Mouse (Mus musculus): Measurements from ENCODE around the gene Gm5134. TPM values are rescaled to one million over a fixed set of nuclear protein-coding genes. Genes with fewer than 3 reads are reported as not detected.

The Gm5134 gene
- total and polyA plus RNA-seq, 3 experiments = not detected

DNA sequence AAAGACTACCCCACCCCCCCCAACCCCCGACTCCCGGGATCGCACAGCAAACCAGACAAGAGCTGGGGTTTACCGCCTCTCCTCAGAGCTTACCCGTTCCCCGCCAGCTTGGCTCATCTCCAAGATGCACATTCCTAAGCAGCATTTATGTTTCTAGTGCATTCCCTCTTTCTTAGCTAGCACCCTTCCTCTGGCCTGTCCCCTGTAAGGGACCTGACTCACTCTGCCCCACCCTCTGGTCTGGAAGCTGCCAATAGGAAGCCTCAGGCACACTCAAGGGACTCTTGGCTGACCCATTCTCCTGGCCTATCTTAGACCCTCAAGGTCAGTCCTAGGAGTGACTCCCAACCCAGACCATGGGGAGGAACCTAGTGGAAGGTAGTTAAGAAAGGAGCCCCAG lies 24.0 kb upstream of the Gm5134 start:
- H3K79me2 ChIP-seq (replicated peaks; ENCODE audit: control insufficient read depth, insufficient read depth, low read length) = no peaks in the 10 kb centered on the region
- H3K36me3 ChIP-seq (ENCODE audit: control insufficient read depth, insufficient read depth, low read length) = no peaks in the 10 kb centered on the region
- H3K4me3 ChIP-seq = no peak overlapping the region
- intact Hi-C loops (cut with DNase I) = no loop called here
- no peak overlapping the region for H3K9ac ChIP-seq (ENCODE audit: low read depth, low read length)
- no peaks in the 10 kb centered on the region for H3K27me3 ChIP-seq (ENCODE audit: control insufficient read depth, insufficient read depth, low read length)
- H3K27ac ChIP-seq = no peak overlapping the region
- WGBS = 35% methylated on average over 6 of the region's 6 CpGs
- DNase-seq = peak in 1 of 2 experiments; percentile 23
- H3K4me1 ChIP-seq (ENCODE audit: control insufficient read depth, insufficient read depth, low read length) = peaks cover 10% of the 10 kb centered on the region
- TF ChIP-seq POLR2A (IDR thresholded peaks at IDR 0.05; ENCODE audit: insufficient read depth, low read depth, low read length) = no peak
- TF ChIP-seq CTCF (IDR thresholded peaks at IDR 0.05) = no peak
- no peak for TF ChIP-seq EP300 (IDR thresholded peaks at IDR 0.05; ENCODE audit: insufficient read depth, low read depth, low read length)

DNA sequence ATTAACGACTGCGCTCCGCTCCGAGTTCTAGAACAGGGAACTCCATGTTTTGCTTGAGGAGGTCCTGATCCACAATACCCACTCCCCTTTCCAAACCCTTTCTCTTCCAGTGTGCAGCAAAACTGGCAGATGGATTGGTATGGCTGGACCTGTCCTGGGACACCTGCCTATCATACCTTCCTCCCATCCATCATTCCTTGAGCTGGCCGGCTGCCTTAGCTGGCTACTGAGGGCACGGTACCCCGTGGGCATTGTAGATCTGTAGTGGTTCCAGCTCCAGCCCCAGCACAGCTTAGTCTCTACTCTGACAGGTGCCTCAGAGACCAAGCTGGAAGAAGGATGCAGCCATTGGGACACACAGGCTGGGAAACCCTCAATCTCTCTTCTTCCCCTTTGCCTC lies 23.0 kb upstream of the Gm5134 start:
- TF ChIP-seq CTCF (IDR thresholded peaks at IDR 0.05) = no peak
- no peak for TF ChIP-seq EP300 (IDR thresholded peaks at IDR 0.05; ENCODE audit: insufficient read depth, low read depth, low read length)
- TF ChIP-seq POLR2A (IDR thresholded peaks at IDR 0.05; ENCODE audit: insufficient read depth, low read depth, low read length) = no peak
- Histone ChIP-seq H3K4me1 (ENCODE audit: control insufficient read depth, insufficient read depth, low read length) (peaks cover 12% of the 10 kb centered on the region), H3K36me3 (ENCODE audit: control insufficient read depth, insufficient read depth, low read length) (no peaks in the 10 kb centered on the region), H3K27me3 (ENCODE audit: control insufficient read depth, insufficient read depth, low read length) (no peaks in the 10 kb centered on the region), H3K79me2 (replicated peaks; ENCODE audit: control insufficient read depth, insufficient read depth, low read length) (no peaks in the 10 kb centered on the region), H3K4me3 (no peak overlapping the region), H3K9ac (ENCODE audit: low read depth, low read length) (no peak overlapping the region), H3K27ac (no peak overlapping the region)
- 47% methylated on average over 7 of the region's 7 CpGs for WGBS
- no peak for DNase-seq
- intact Hi-C loops (cut with DNase I) = no loop called here

DNA sequence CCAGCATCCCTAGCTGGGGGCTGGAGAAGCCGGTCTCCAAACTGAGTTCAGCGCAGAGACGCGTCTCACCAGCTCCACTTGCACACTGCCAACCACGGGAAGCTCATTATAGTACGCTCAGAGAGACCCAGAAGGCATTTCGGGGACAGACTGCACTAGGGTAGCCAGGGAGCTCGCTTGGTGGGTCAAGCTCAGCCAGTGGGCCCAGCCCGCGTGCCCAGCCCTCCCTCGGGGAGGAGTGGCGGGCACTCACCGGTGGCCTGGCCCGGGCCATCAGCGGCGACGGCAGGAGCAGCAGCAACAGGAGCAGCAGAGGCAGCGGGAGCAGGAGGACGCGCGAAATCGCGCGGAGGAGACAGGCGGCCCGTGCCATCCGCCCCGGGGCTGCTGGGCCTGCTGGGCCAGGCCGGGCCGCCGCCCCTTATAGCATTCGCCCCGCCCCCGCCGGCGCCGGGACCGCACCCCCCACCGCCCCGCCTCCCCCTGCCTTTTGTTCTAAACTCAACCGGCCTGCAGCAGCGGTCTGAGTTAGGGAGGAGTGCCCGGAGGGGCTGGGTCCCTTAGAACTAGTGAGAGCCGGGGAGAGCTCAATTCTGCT lies 22.1 kb upstream of the Gm5134 start:
- 1% methylated on average over 36 of the region's 44 CpGs for WGBS
- no peaks in the 10 kb centered on the region for H3K36me3 ChIP-seq (ENCODE audit: control insufficient read depth, insufficient read depth, low read length)
- H3K79me2 ChIP-seq (replicated peaks; ENCODE audit: control insufficient read depth, insufficient read depth, low read length) = no peaks in the 10 kb centered on the region
- H3K4me1 ChIP-seq (ENCODE audit: control insufficient read depth, insufficient read depth, low read length) = peaks cover 12% of the 10 kb centered on the region
- no peaks in the 10 kb centered on the region for H3K27me3 ChIP-seq (ENCODE audit: control insufficient read depth, insufficient read depth, low read length)
- peak; percentile 80 to 81 for DNase-seq
- TF ChIP-seq CTCF (IDR thresholded peaks at IDR 0.05) (no peak), POLR2A (IDR thresholded peaks at IDR 0.05; ENCODE audit: insufficient read depth, low read depth, low read length) (peak; percentile 32; the same call in 1 of the 2 replicates), EP300 (IDR thresholded peaks at IDR 0.05; ENCODE audit: insufficient read depth, low read depth, low read length) (no peak)
- peak overlapping the region; percentile 95 for H3K9ac ChIP-seq (ENCODE audit: low read depth, low read length)
- H3K4me3 ChIP-seq = peak overlapping the region; percentile 82
- H3K27ac ChIP-seq = peak overlapping the region; percentile 78
- intact Hi-C loops (cut with DNase I) = no loop called here

DNA sequence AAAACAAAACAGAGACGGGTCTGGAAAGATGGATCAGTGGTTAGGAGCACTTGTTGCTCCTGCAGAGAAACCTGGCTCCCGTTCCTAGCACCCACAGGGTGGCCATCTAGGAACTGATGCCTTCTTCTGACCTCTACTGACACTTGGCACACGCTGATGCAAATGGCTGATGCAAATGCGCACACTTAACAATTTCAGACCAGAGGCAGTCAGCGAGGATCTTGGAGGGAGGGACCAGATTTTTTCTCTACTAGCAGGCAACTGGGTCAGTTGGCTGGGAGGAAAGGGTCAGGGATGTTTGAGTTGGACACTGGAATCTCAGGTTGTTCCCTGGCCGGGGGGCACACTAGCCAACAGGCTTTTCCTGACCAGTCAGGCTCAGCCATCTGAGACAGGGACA lies 21.4 kb upstream of the Gm5134 start, which contains the start of gene Chchd10:
Gene Chchd10 (plus strand): TSS at position 240 of the 400 bp plus-strand sequence.
- peak within 1 kb of the TSS; percentile 78 for H3K27ac ChIP-seq
- no peaks in the 10 kb centered on the region for H3K27me3 ChIP-seq (ENCODE audit: control insufficient read depth, insufficient read depth, low read length)
- no peaks in the 10 kb centered on the region for H3K36me3 ChIP-seq (ENCODE audit: control insufficient read depth, insufficient read depth, low read length)
- intact Hi-C loops (cut with DNase I) = no loop called here
- peak within 1 kb of the TSS; percentile 82 for H3K4me3 ChIP-seq
- H3K79me2 ChIP-seq (replicated peaks; ENCODE audit: control insufficient read depth, insufficient read depth, low read length) = no peaks in the 10 kb centered on the region
- DNase-seq = no peak
- WGBS = 61% methylated on average over 6 of the region's 6 CpGs
- H3K4me1 ChIP-seq (ENCODE audit: control insufficient read depth, insufficient read depth, low read length) = peaks cover 12% of the 10 kb centered on the region
- peak within 1 kb of the TSS; percentile 95 for H3K9ac ChIP-seq (ENCODE audit: low read depth, low read length)
- no peak for TF ChIP-seq POLR2A (IDR thresholded peaks at IDR 0.05; ENCODE audit: insufficient read depth, low read depth, low read length)
- TF ChIP-seq EP300 (IDR thresholded peaks at IDR 0.05; ENCODE audit: insufficient read depth, low read depth, low read length) = no peak
- TF ChIP-seq CTCF (IDR thresholded peaks at IDR 0.05) = no peak

- TF ChIP-seq EP300 (IDR thresholded peaks at IDR 0.05; ENCODE audit: insufficient read depth, low read depth, low read length) = no peak
- no peak for TF ChIP-seq POLR2A (IDR thresholded peaks at IDR 0.05; ENCODE audit: insufficient read depth, low read depth, low read length)
- no peak for TF ChIP-seq CTCF (IDR thresholded peaks at IDR 0.05)
- Histone ChIP-seq H3K27ac (no peak overlapping the region), H3K36me3 (ENCODE audit: control insufficient read depth, insufficient read depth, low read length) (no peaks in the 10 kb centered on the region), H3K27me3 (ENCODE audit: control insufficient read depth, insufficient read depth, low read length) (no peaks in the 10 kb centered on the region), H3K79me2 (replicated peaks; ENCODE audit: control insufficient read depth, insufficient read depth, low read length) (no peaks in the 10 kb centered on the region), H3K4me1 (ENCODE audit: control insufficient read depth, insufficient read depth, low read length) (peaks cover 14% of the 10 kb centered on the region), H3K9ac (ENCODE audit: low read depth, low read length) (no peak overlapping the region), H3K4me3 (no peak overlapping the region)
- intact Hi-C loops (cut with DNase I) = no loop called here
- 68% methylated on average over 1 of the region's 1 CpGs for WGBS
- DNase-seq = no peak
Measured at GRCm38 (mm10) chr10:75934991-75935390, 19.3 kb upstream of the Gm5134 start.

GRCm38 (mm10) chr10:75935680-75936541 lies 18.4 kb upstream of the Gm5134 start, which contains the start of gene Mmp11:
TSS of gene Mmp11 (minus strand) at chr10:75936496.
- no peaks in the 10 kb centered on the region for H3K36me3 ChIP-seq (ENCODE audit: control insufficient read depth, insufficient read depth, low read length)
- H3K27ac ChIP-seq = peak within 1 kb of the TSS; percentile 84
- intact Hi-C loops (cut with DNase I) = no loop called here
- DNase-seq = peak; percentile 69 to 83
- peak within 1 kb of the TSS; percentile 88 for H3K9ac ChIP-seq (ENCODE audit: low read depth, low read length)
- TF ChIP-seq POLR2A (IDR thresholded peaks at IDR 0.05; ENCODE audit: insufficient read depth, low read depth, low read length) (peak; percentile 95), CTCF (IDR thresholded peaks at IDR 0.05) (no peak), EP300 (IDR thresholded peaks at IDR 0.05; ENCODE audit: insufficient read depth, low read depth, low read length) (no peak)
- H3K4me3 ChIP-seq = peak within 1 kb of the TSS; percentile 55
- H3K79me2 ChIP-seq (replicated peaks; ENCODE audit: control insufficient read depth, insufficient read depth, low read length) = no peaks in the 10 kb centered on the region
- no peaks in the 10 kb centered on the region for H3K27me3 ChIP-seq (ENCODE audit: control insufficient read depth, insufficient read depth, low read length)
- peaks cover 12% of the 10 kb centered on the region for H3K4me1 ChIP-seq (ENCODE audit: control insufficient read depth, insufficient read depth, low read length)
- WGBS = 8% methylated on average over 51 of the region's 51 CpGs
